Mouse (Mus musculus) heart, adult 2 months (tissue): ENCODE results near the gene B830017H08Rik.

ENCODE experiments used
- CTCF ChIP-seq: fragments of 200-600 bp; IDR thresholded peaks from 2 replicates; pipeline ENCODE4 v1.8.1; 2022; ENCODE audit warnings: antibody characterized with exemption, mild to moderate bottlenecking, moderate library complexity
- EP300 ChIP-seq: fragments of 200-500 bp; IDR thresholded peaks from 2 replicates; pipeline ENCODE4 v1.6.1; 2011; ENCODE audit warnings: low read depth, low read length, control low read depth; ENCODE audit not compliant: insufficient read depth
- POLR2A ChIP-seq: fragments of 200-500 bp; IDR thresholded peaks from 2 replicates; pipeline ENCODE4 v1.6.1; 2011; ENCODE audit warnings: mild to moderate bottlenecking, low read depth, low read length, control low read depth; ENCODE audit not compliant: insufficient read depth

- TF ChIP-seq EP300 (no peak), POLR2A (no peak), CTCF (no peak)
Observed at GRCm38 (mm10) chr16:17839976-17840375, 7.1 kb downstream of the B830017H08Rik start.
